Mouse (Mus musculus): ENCODE results near the gene Dgkz. TPM values are rescaled to one million over a fixed set of nuclear protein-coding genes. Genes with fewer than 3 reads are reported as not detected.

Gene Dgkz
- polyA plus RNA-seq, 1 experiment from 2014 or later = 36.3 TPM

GRCm38 (mm10) chr2:91934826-91935525 lies 40.7 kb downstream of the Dgkz start:
- Histone ChIP-seq H3K9me3 (no peaks in the 10 kb centered on the region), H3K27me3 (ENCODE audit: insufficient read depth, poor library complexity, severe bottlenecking) (no peaks in the 10 kb centered on the region), H3K4me3 (no peak overlapping the region), H3K4me1 (replicated peaks) (peaks cover 75% of the 10 kb centered on the region), H3K36me3 (peaks cover 70% of the 10 kb centered on the region), H3K27ac (peak overlapping the region; percentile 53; the same call in 1 of the 2 replicates)
- DNase-seq (ENCODE audit: low spot score) = no peak
- WGBS = 86% methylated on average over 9 of the region's 9 CpGs

- H3K4me3 ChIP-seq = peak overlapping the region; percentile 82
- peak overlapping the region; percentile 100 for H3K27ac ChIP-seq
- WGBS = 62% methylated on average over 8 of the region's 8 CpGs
- no peak for DNase-seq (ENCODE audit: low spot score)
- H3K4me1 ChIP-seq (replicated peaks) = peaks cover 79% of the 10 kb centered on the region
- H3K9me3 ChIP-seq = no peaks in the 10 kb centered on the region
- peaks cover 70% of the 10 kb centered on the region for H3K36me3 ChIP-seq
- H3K27me3 ChIP-seq (ENCODE audit: insufficient read depth, poor library complexity, severe bottlenecking) = no peaks in the 10 kb centered on the region
These were observed 41.6 kb downstream of the Dgkz start for GRCm38 (mm10) chr2:91934016-91934415.

- H3K4me1 ChIP-seq (replicated peaks) = peaks cover 84% of the 10 kb centered on the region
- peaks cover 70% of the 10 kb centered on the region for H3K36me3 ChIP-seq
- no peaks in the 10 kb centered on the region for H3K27me3 ChIP-seq (ENCODE audit: insufficient read depth, poor library complexity, severe bottlenecking)
- DNase-seq (ENCODE audit: low spot score) = peak; percentile 51
- peak overlapping the region; percentile 82 for H3K4me3 ChIP-seq
- 17% methylated on average over 9 of the region's 9 CpGs for WGBS
- H3K9me3 ChIP-seq = no peaks in the 10 kb centered on the region
- peak overlapping the region; percentile 100 for H3K27ac ChIP-seq
These were observed 42.2 kb downstream of the Dgkz start for GRCm38 (mm10) chr2:91933471-91933870.

- 8% methylated on average over 6 of the region's 6 CpGs for WGBS
- peaks cover 66% of the 10 kb centered on the region for H3K36me3 ChIP-seq
- no peak for DNase-seq (ENCODE audit: low spot score)
- no peaks in the 10 kb centered on the region for H3K27me3 ChIP-seq (ENCODE audit: insufficient read depth, poor library complexity, severe bottlenecking)
- no peaks in the 10 kb centered on the region for H3K9me3 ChIP-seq
- H3K4me1 ChIP-seq (replicated peaks) = peaks cover 91% of the 10 kb centered on the region
- H3K4me3 ChIP-seq = peak overlapping the region; percentile 82
- peak overlapping the region; percentile 100 for H3K27ac ChIP-seq
These were observed 42.8 kb downstream of the Dgkz start for GRCm38 (mm10) chr2:91932737-91933350.

- Histone ChIP-seq H3K4me1 (replicated peaks) (peaks cover 90% of the 10 kb centered on the region), H3K4me3 (peak within 1 kb of the TSS; percentile 82), H3K27ac (peak within 1 kb of the TSS; percentile 100), H3K36me3 (peaks cover 64% of the 10 kb centered on the region), H3K27me3 (ENCODE audit: insufficient read depth, poor library complexity, severe bottlenecking) (no peaks in the 10 kb centered on the region; the same call in 1 of the 2 replicates), H3K9me3 (no peaks in the 10 kb centered on the region)
- peak; percentile 86 for DNase-seq (ENCODE audit: low spot score)
- under 1% methylated on average over 16 of the region's 16 CpGs for WGBS
These were observed 43.4 kb downstream of the Dgkz start, which contains the start of gene Mdk for GRCm38 (mm10) chr2:91932160-91932711. Gene Mdk, minus strand, starts transcription at chr2:91932297.

- DNase-seq (ENCODE audit: low spot score) = peak; percentile 96
- WGBS = under 1% methylated on average over 50 of the region's 50 CpGs
- H3K27me3 ChIP-seq (ENCODE audit: insufficient read depth, poor library complexity, severe bottlenecking) = no peaks in the 10 kb centered on the region; the same call in 1 of the 2 replicates
- H3K27ac ChIP-seq = peak overlapping the region; percentile 100
- peaks cover 83% of the 10 kb centered on the region for H3K4me1 ChIP-seq (replicated peaks)
- peaks cover 57% of the 10 kb centered on the region for H3K36me3 ChIP-seq
- H3K9me3 ChIP-seq = no peaks in the 10 kb centered on the region
- peak overlapping the region; percentile 82 for H3K4me3 ChIP-seq
These were observed 44.1 kb downstream of the Dgkz start for GRCm38 (mm10) chr2:91931328-91932159.

DNA sequence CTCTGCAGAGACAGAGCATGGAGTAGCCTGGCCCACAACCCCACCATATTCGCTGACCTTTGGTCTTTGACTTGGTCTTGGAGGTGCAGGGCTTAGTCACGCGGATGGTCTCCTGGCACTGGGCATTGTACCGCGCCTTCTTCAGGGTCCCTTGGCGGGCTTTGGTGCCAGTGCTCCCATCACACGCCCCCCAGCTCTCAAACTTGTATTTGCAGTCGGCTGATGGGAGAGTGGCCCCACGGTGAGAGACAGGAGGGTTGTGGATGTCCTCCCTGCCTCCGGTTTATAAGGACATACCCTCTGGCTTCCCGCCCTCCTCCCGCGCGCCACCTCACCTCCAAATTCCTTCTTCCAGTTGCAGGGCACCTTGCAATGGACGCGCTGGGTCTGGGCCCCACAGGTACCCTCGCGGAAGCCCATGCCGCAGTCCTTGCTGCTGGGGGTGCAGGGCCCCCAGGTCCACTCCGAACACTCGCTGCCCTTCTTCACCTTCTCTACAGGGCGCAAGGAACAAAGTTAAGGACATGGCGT lies 44.8 kb downstream of the Dgkz start:
- peak overlapping the region; percentile 100 for H3K27ac ChIP-seq
- WGBS = 2% methylated on average over 23 of the region's 23 CpGs
- peaks cover 3% of the 10 kb centered on the region; the same call in 1 of the 2 replicates for H3K27me3 ChIP-seq (ENCODE audit: insufficient read depth, poor library complexity, severe bottlenecking)
- peak; percentile 60 for DNase-seq (ENCODE audit: low spot score)
- peaks cover 50% of the 10 kb centered on the region for H3K36me3 ChIP-seq
- H3K4me1 ChIP-seq (replicated peaks) = peaks cover 76% of the 10 kb centered on the region
- no peaks in the 10 kb centered on the region for H3K9me3 ChIP-seq
- H3K4me3 ChIP-seq = peak overlapping the region; percentile 82

DNA sequence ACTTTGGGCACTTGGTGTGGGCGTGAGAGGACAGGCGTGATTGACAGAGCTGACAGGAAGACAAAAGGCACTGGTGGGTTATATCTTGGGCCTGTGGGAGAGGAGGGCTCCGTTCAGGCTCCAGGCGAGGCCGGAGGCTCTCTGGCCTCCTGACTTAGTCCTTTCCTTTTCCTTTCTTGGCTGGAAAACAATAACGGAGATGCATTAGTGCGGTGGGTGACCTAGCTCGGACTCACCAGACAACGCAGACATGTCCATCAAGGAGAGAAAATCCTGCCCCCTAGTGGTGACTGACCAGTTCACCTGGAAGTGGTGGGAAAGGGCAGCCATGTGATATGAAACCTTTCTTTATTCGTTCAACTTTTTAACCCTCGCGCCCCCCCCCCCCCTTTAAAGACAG lies 45.7 kb downstream of the Dgkz start:
- Histone ChIP-seq H3K27me3 (ENCODE audit: insufficient read depth, poor library complexity, severe bottlenecking) (peaks cover 11% of the 10 kb centered on the region), H3K9me3 (no peaks in the 10 kb centered on the region), H3K36me3 (peaks cover 41% of the 10 kb centered on the region), H3K4me3 (peak overlapping the region; percentile 82), H3K27ac (peak overlapping the region; percentile 100), H3K4me1 (replicated peaks) (peaks cover 67% of the 10 kb centered on the region)
- DNase-seq (ENCODE audit: low spot score) = peak; percentile 85
- WGBS = 7% methylated on average over 12 of the region's 12 CpGs

DNA sequence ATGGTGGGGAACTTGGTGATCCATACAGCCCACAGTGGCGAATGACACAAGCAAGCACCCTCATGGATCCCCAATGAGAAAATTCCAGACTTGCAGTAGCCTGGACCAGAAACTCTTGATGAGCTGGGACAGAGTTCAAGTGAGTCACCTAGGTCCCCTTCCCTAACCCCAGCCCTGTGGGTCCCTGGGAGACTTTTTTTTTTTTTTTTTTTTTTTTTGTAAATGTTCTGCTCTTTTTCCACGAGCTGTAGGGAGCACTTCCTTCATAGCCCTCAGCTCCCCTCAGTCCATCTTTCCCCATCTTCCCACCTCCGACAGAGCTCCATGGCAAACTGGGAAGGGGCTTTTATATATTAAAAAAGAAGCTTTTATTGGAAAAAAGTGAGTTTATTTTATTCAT lies 46.2 kb downstream of the Dgkz start:
- WGBS = 43% methylated on average over 3 of the region's 3 CpGs
- peak overlapping the region; percentile 100 for H3K27ac ChIP-seq

GRCm38 (mm10) chr2:91928534-91929350 lies 46.9 kb downstream of the Dgkz start:
- Histone ChIP-seq H3K4me1 (replicated peaks) (peaks cover 64% of the 10 kb centered on the region), H3K9me3 (no peaks in the 10 kb centered on the region), H3K27ac (peak overlapping the region; percentile 70; the same call in 1 of the 2 replicates), H3K36me3 (peaks cover 30% of the 10 kb centered on the region), H3K27me3 (ENCODE audit: insufficient read depth, poor library complexity, severe bottlenecking) (peaks cover 23% of the 10 kb centered on the region), H3K4me3 (peak overlapping the region; percentile 82)
- DNase-seq (ENCODE audit: low spot score) = no peak
- 74% methylated on average over 23 of the region's 23 CpGs for WGBS

More for the DNA sequence above, 46.2 kb downstream of the Dgkz start:
- peaks cover 36% of the 10 kb centered on the region for H3K36me3 ChIP-seq
- peak overlapping the region; percentile 82 for H3K4me3 ChIP-seq
- no peak for DNase-seq (ENCODE audit: low spot score)
- peaks cover 65% of the 10 kb centered on the region for H3K4me1 ChIP-seq (replicated peaks)
- peaks cover 16% of the 10 kb centered on the region for H3K27me3 ChIP-seq (ENCODE audit: insufficient read depth, poor library complexity, severe bottlenecking)
- H3K9me3 ChIP-seq = no peaks in the 10 kb centered on the region

- Histone ChIP-seq H3K27me3 (ENCODE audit: insufficient read depth, poor library complexity, severe bottlenecking) (peaks cover 31% of the 10 kb centered on the region), H3K4me3 (peak overlapping the region; percentile 82), H3K36me3 (peaks cover 24% of the 10 kb centered on the region), H3K9me3 (no peaks in the 10 kb centered on the region), H3K4me1 (replicated peaks) (peaks cover 64% of the 10 kb centered on the region), H3K27ac (no peak overlapping the region)
- WGBS = 43% methylated on average over 34 of the region's 34 CpGs
- peak; percentile 88 for DNase-seq (ENCODE audit: low spot score)
These were observed 47.7 kb downstream of the Dgkz start for GRCm38 (mm10) chr2:91927826-91928533.
